Mouse (Mus musculus) forebrain, embryonic 16.5 days (tissue): ENCODE measurements around the gene Med15. TPM values are rescaled to one million over a fixed set of nuclear protein-coding genes. Genes with fewer than 3 reads are reported as not detected.

Experiments
- ATAC-seq: fragments of 200-750 bp; cut with Nextera tagmentation; 2 replicates; pipeline ENCODE4 v1.8.0; 2017; ENCODE audit warnings: mild to moderate bottlenecking, moderate library complexity
- H3K27ac ChIP-seq: fragments of 300-500 bp; sonication (generic); 2 replicates; pipeline ENCODE4 v1.5.1; 2014; ENCODE audit warnings: low read length, control low read depth
- H3K27me3 ChIP-seq: fragments of 300-500 bp; sonication (generic); replicated peaks from 2 replicates; pipeline ENCODE4 v1.6.1; 2014; ENCODE audit warnings: low read length; ENCODE audit not compliant: control insufficient read depth, insufficient read depth
- H3K36me3 ChIP-seq: fragments of 300-500 bp; sonication (generic); 2 replicates; pipeline ENCODE4 v1.6.1; 2014; ENCODE audit not compliant: control insufficient read depth, insufficient read depth
- H3K4me1 ChIP-seq: fragments of 300-500 bp; sonication (generic); replicated peaks from 2 replicates; pipeline ENCODE4 v1.6.1; 2014; ENCODE audit warnings: low read length; ENCODE audit not compliant: control insufficient read depth, insufficient read depth
- H3K4me2 ChIP-seq: fragments of 300-500 bp; sonication (generic); 2 replicates; pipeline ENCODE4 v1.6.1; 2014; ENCODE audit warnings: mild to moderate bottlenecking, low read length, control low read depth
- H3K4me3 ChIP-seq: fragments of 300-500 bp; sonication (generic); replicated peaks from 2 replicates; pipeline ENCODE4 v1.5.1; 2014; ENCODE audit warnings: mild to moderate bottlenecking, low read length, control low read depth
- H3K9ac ChIP-seq: fragments of 300-500 bp; sonication (generic); replicated peaks from 2 replicates; pipeline ENCODE4 v1.6.1; 2014; ENCODE audit warnings: low read depth, low read length, control low read depth
- H3K9me3 ChIP-seq: fragments of 300-500 bp; sonication (generic); 2 replicates; pipeline ENCODE4 v1.6.1; 2016; ENCODE audit warnings: low read length; ENCODE audit not compliant: control insufficient read depth
- WGBS: fragments of 180-500 bp; shearing (Covaris S2); extraction: QIAGEN DNeasy Blood & Tissue Kit; methylation state at CpG from one replicate; pipeline ENCODE4 v1.1.7; 2014; 5-methylcytosine and 5-hydroxymethylcytosine counted together
- polyA plus RNA-seq: library from polyadenylated mRNA; unstranded; fragments of >200 nt; fragmentation: Nextera tagmentation; extraction: Ambion mirVana; gene quantifications from 2 replicates; pipeline ENCODE4 v1.2.1, GENCODE M21; 2015

The Med15 gene
- polyA plus RNA-seq, 1 experiment from 2014 or later, result 50.1 TPM

DNA sequence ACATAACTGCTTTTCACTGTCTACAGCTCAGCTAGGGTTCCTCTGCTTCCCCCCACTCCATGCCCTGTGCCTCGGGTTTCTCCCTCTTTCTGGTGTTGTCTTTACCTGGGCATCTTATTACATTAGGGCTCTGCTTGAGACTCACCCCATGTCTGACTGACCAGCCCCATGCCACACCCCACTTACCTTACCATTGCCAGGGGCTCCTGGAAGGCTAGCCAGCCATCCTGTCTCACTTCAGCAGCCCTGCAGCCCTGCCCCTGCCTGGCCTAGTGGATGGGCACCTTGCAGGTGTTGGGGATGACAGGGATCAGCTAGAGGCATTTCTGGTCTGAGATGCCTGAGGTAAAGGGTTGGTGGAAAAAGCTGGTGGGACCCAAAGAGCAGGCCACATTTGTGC lies 85.5 kb downstream of the Med15 start:
- H3K4me1 ChIP-seq, result peaks cover 8% of the 10 kb centered on the region
- no peaks in the 10 kb centered on the region for H3K9me3 ChIP-seq
- peak overlapping the region; percentile 68 for H3K9ac ChIP-seq
- ATAC-seq, result no peak
- peak overlapping the region; percentile 75 for H3K4me2 ChIP-seq
- peak overlapping the region; percentile 60 for H3K4me3 ChIP-seq
- 17% methylated on average over 1 of the region's 1 CpGs for WGBS
- H3K36me3 ChIP-seq, result peaks cover 7% of the 10 kb centered on the region
- H3K27ac ChIP-seq, result no peak overlapping the region
- no peaks in the 10 kb centered on the region for H3K27me3 ChIP-seq

DNA sequence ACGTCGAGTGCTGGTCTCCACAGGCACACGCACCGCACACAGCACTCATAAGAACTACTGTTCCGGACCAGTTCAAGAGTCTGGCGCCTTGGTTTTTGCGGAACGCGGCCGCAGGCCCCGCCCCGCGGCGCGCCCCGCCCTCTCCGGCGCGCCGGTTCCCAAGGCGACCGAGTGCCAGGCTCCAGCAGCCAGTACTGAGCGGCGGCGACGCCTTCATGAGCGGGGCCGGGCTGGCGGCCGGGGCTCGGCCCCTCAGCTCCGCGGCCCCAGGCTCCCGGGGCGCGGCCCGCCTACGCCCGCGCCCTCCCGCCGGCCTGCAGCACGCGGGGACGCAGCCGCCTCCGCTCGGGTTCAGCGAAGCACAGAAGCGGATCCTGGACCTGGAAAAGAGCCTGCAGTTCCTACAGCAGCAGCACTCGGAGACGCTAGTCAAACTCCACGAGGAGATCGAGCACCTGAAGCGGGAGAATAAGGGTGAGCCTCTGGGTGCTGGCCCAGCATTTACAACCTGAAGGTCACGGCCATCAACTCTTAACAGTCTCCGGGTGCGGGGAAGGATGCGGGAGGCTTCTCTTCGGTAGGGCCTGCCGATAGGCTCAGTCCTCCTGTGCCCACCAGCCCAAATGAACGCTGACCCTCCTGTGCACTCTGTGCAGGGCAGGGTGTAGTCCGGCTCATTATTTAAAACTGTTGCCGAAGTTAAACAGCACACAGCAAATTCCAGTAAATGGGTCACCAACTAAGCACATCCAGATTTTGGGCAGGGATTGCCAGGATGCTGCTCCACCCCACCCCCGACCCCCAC lies 86.2 kb downstream of the Med15 start, which contains the start of gene Ccdc74a:
TSS of gene Ccdc74a (plus strand) at position 161 of the 805 bp plus-strand sequence.
- no peaks in the 10 kb centered on the region for H3K27me3 ChIP-seq
- H3K27ac ChIP-seq, result no peak within 1 kb of the TSS
- H3K4me1 ChIP-seq, result peaks cover 8% of the 10 kb centered on the region
- H3K4me3 ChIP-seq, result peak within 1 kb of the TSS; percentile 60
- no peaks in the 10 kb centered on the region for H3K9me3 ChIP-seq
- peak within 1 kb of the TSS; percentile 68 for H3K9ac ChIP-seq
- peak within 1 kb of the TSS; percentile 75 for H3K4me2 ChIP-seq
- peak; percentile 97 for ATAC-seq
- peaks cover 8% of the 10 kb centered on the region for H3K36me3 ChIP-seq
- 2% methylated on average over 65 of the region's 65 CpGs for WGBS

DNA sequence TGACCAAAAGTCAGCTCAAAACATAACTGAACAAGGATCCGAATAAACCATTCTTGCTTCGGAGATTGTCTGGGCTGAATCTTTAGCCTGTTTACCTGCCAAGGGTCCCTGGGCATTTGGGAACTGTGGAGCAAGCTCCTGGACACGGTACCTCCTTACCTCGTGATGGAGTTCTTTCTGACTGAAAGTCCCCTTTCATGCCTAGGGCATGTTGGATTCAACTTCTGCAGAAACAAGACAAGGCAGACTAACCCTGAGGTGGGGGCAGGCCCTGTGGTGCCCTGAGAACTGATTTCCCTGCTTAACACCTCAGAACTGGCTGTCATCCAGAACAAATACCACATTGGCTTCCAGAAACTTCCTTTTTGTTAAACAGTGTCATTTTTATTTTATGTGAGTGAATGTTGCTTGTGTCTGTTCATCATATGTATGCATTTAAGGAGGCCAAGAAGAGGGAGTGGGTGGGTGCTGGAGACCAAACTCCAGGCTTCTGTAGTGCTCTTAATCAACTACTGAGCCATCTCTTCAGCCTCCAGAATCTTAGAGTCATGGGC lies 89.2 kb downstream of the Med15 start:
- no peak for ATAC-seq

DNA sequence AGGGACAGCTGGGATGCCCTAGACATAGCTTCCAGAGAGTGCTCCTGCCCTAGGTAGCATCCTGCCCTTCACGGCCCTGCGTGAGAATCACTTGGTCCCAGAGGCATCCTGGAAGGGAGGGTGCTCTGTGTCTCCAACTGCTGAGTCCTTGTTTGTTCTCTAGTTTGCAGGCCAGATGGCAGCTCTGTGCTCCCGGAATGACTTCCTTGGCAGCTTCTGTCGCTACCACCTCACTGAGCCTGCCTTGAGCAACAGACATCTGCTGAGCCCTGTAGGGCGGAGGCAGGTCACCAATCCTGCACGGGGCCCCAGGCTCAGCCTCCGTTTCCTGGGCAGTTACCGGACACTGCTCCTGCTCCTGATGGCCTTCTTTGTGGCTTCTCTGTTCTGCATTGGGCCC lies 90.4 kb downstream of the Med15 start:
- peaks cover 8% of the 10 kb centered on the region for H3K4me1 ChIP-seq
- H3K27ac ChIP-seq, result no peak overlapping the region
- no peak overlapping the region for H3K4me2 ChIP-seq
- no peak overlapping the region for H3K4me3 ChIP-seq
- H3K9me3 ChIP-seq, result no peaks in the 10 kb centered on the region
- no peaks in the 10 kb centered on the region for H3K27me3 ChIP-seq
- H3K9ac ChIP-seq, result no peak overlapping the region
- ATAC-seq, result no peak
- peaks cover 15% of the 10 kb centered on the region for H3K36me3 ChIP-seq
- WGBS, result 76% methylated on average over 8 of the region's 8 CpGs

More for the DNA sequence above, 89.2 kb downstream of the Med15 start:
- no peak overlapping the region for H3K4me3 ChIP-seq
- H3K27ac ChIP-seq, result no peak overlapping the region
- H3K4me2 ChIP-seq, result no peak overlapping the region
- peaks cover 8% of the 10 kb centered on the region for H3K4me1 ChIP-seq
- H3K9me3 ChIP-seq, result no peaks in the 10 kb centered on the region
- no peaks in the 10 kb centered on the region for H3K27me3 ChIP-seq
- WGBS, result 89% methylated on average over 4 of the region's 4 CpGs
- H3K9ac ChIP-seq, result no peak overlapping the region
- peaks cover 15% of the 10 kb centered on the region for H3K36me3 ChIP-seq

DNA sequence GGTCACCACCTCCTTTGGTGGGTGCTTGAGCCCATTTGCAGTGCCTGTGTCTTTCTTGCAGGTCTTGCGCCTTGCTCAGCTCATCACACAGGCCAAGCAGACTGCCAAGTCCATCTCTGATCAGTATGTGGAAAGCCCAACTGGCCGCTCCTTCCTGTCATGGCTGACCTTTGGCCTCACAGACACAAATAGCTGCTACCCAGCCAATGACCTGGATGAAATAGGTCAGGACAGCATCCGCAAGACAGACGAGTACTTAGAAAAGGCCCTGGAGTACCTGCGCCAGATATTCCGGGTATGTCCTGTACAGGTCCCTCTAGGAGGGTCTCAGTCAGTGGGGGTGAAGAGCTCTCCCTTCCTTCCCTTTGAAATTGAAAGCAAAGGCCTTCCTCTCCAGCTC lies 91.4 kb downstream of the Med15 start:
- no peak overlapping the region for H3K9ac ChIP-seq
- H3K4me1 ChIP-seq, result peaks cover 3% of the 10 kb centered on the region; the same call in 1 of the 2 replicates
- no peak overlapping the region for H3K4me3 ChIP-seq
- peaks cover 15% of the 10 kb centered on the region for H3K36me3 ChIP-seq
- no peak overlapping the region for H3K4me2 ChIP-seq
- H3K9me3 ChIP-seq, result no peaks in the 10 kb centered on the region
- WGBS, result 90% methylated on average over 6 of the region's 6 CpGs
- no peak overlapping the region for H3K27ac ChIP-seq
- no peaks in the 10 kb centered on the region for H3K27me3 ChIP-seq
- ATAC-seq, result no peak

DNA sequence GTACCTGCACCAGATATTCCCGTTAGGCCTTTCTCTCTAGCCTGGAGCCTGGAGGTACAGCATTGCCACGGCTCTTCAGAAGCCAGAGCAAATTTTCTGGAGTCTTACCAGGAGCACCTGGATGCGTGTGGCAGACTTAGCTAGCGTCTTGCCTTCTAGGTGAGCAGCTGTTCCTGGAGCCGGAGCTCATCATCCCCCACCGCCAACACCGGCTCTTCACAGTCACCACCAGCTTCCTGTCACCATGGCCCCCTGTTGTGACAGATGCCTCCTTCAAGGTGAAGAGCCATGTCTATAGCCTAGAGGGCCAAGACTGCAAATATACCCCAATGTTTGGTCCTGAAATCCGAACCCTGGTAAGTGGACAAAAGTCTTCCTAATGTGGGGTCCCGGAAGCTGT lies 92.0 kb downstream of the Med15 start:
- no peak overlapping the region for H3K27ac ChIP-seq
- no peak overlapping the region for H3K4me3 ChIP-seq
- no peaks in the 10 kb centered on the region for H3K9me3 ChIP-seq
- H3K36me3 ChIP-seq, result peaks cover 15% of the 10 kb centered on the region
- H3K4me2 ChIP-seq, result no peak overlapping the region
- H3K4me1 ChIP-seq, result no peaks in the 10 kb centered on the region
- 94% methylated on average over 9 of the region's 9 CpGs for WGBS
- H3K9ac ChIP-seq, result no peak overlapping the region
- no peaks in the 10 kb centered on the region for H3K27me3 ChIP-seq
- no peak for ATAC-seq

DNA sequence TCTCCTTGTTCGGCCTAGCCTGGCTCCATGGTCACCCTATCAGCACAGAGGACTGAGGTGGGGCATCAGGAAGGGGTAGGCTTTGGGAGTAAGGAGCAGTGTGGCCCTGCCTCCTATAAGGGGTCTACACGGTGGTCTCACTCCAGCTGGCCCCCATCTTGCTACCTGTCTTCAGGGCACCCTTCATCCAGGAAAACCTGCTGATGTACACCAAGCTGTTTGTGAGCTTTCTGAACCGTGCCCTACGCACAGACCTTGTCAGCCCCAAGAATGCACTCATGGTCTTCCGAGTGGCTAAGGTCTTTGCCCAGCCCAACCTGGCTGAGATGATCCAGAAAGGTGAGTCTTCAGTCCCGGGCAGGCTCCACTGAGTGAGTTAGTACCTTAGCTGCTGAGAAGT lies 92.7 kb downstream of the Med15 start:
- H3K4me3 ChIP-seq, result no peak overlapping the region
- no peaks in the 10 kb centered on the region for H3K4me1 ChIP-seq
- no peaks in the 10 kb centered on the region for H3K27me3 ChIP-seq
- ATAC-seq, result no peak
- H3K27ac ChIP-seq, result no peak overlapping the region
- WGBS, result 90% methylated on average over 6 of the region's 6 CpGs
- peaks cover 15% of the 10 kb centered on the region for H3K36me3 ChIP-seq
- no peak overlapping the region for H3K9ac ChIP-seq
- H3K9me3 ChIP-seq, result no peaks in the 10 kb centered on the region
- H3K4me2 ChIP-seq, result no peak overlapping the region

DNA sequence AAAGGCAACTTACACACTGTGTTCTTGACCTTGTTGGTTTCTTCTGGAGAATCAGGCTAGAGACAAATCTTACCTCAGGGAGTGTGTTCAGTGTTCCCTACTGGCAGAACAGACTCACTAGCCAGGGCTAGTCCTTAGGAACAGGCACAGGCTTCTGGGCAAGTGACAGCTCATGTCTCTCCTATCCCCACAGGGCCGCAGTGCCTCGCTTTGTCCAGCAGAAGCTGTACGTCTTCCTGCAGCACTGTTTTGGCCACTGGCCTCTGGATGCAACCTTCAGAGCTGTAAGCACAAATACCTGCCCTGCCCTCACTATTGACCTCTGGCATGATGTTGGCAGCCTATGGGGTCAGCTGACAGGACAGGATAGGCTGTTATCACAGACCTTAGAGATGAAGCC lies 93.6 kb downstream of the Med15 start:
- Histone ChIP-seq H3K4me2 (no peak overlapping the region), H3K4me1 (no peaks in the 10 kb centered on the region), H3K27ac (no peak overlapping the region), H3K27me3 (no peaks in the 10 kb centered on the region), H3K9me3 (no peaks in the 10 kb centered on the region), H3K36me3 (peaks cover 15% of the 10 kb centered on the region), H3K9ac (no peak overlapping the region), H3K4me3 (no peak overlapping the region)
- 89% methylated on average over 3 of the region's 3 CpGs for WGBS
- no peak for ATAC-seq

DNA sequence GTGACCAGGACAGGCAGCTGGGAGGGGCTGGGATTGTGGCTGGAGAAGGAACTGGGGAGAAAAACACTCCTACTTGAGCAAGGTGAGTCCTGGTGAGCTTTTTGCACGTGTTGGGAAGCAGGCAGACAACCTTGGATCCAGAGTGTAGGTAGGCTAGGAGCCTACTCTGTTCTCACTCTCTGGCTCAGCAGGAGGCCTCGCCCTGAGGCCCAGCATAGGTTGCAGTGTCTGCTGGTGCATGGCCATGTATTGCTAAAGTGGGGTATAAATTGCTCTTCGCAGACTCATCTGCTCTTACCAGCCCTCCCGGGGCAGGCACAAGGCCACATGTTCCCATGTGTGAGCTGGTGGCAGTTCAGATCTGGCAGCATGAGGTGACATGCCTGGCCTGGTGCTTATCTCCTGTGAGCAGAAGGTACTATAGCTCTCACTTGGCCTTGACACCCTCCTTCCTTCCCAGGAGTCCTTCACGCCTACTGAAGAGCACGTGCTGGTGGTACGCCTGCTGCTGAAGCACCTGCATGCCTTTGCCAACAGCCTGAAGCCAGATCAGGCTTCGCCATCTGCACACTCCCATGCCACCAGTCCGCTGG lies 94.6 kb downstream of the Med15 start:
- H3K4me1 ChIP-seq, result no peaks in the 10 kb centered on the region
- H3K27me3 ChIP-seq, result no peaks in the 10 kb centered on the region
- no peaks in the 10 kb centered on the region for H3K9me3 ChIP-seq
- no peak overlapping the region for H3K9ac ChIP-seq
- H3K36me3 ChIP-seq, result peaks cover 18% of the 10 kb centered on the region
- H3K4me2 ChIP-seq, result no peak overlapping the region
- WGBS, result 93% methylated on average over 9 of the region's 9 CpGs
- no peak overlapping the region for H3K4me3 ChIP-seq
- ATAC-seq, result no peak
- no peak overlapping the region for H3K27ac ChIP-seq
